Mouse (Mus musculus): ENCODE measurements at regions not wholly inside any gene's neighbourhood (a gene's known extent, or its start where the extent isn't known, plus 50 kb on each side); places are given as distances from the start of the nearest gene placed in this dataset.
"Not testable (repeated sequence)": the region's sequence is repeated elsewhere in the genome, so short reads cannot be mapped to it uniquely, and the experiment has no call there.

- DNase-seq (ENCODE audit: low read depth, low spot score) = no peak
These were observed 362.6 kb downstream of the Rfpl4b start for GRCm38 (mm10) chr10:38458975-38459374.

- no peak for DNase-seq (ENCODE audit: low read depth, low spot score)
These were observed 363.2 kb downstream of the Rfpl4b start for GRCm38 (mm10) chr10:38458424-38458823.

GRCm38 (mm10) chr10:38456786-38457185 lies 364.8 kb downstream of the Rfpl4b start:
- no peak for DNase-seq (ENCODE audit: low read depth, low spot score)

- no peak for DNase-seq (ENCODE audit: low read depth, low spot score)
These were observed 372.3 kb downstream of the Rfpl4b start for GRCm38 (mm10) chr10:38449263-38449662.

- no peak for DNase-seq (ENCODE audit: low read depth, low spot score)
These were observed 373.9 kb downstream of the Rfpl4b start for GRCm38 (mm10) chr10:38447706-38448105.

GRCm38 (mm10) chr10:38447256-38447655 lies 374.3 kb downstream of the Rfpl4b start:
- DNase-seq (ENCODE audit: low read depth, low spot score) = no peak

- no peak for DNase-seq (ENCODE audit: low read depth, low spot score)
These were observed 382.3 kb downstream of the Rfpl4b start for GRCm38 (mm10) chr10:38439286-38439685.

- no peak for DNase-seq (ENCODE audit: low read depth, low spot score)
These were observed 384.7 kb downstream of the Rfpl4b start for GRCm38 (mm10) chr10:38436907-38437306.

- DNase-seq (ENCODE audit: low read depth, low spot score) = no peak
These were observed 400.0 kb downstream of the Rfpl4b start for GRCm38 (mm10) chr10:38421541-38421940.

- no peak for DNase-seq (ENCODE audit: low read depth, low spot score)
These were observed 401.8 kb downstream of the Rfpl4b start for GRCm38 (mm10) chr10:38419771-38420170.

GRCm38 (mm10) chr10:38383161-38383560 lies 438.4 kb downstream of the Rfpl4b start:
- DNase-seq (ENCODE audit: low read depth, low spot score) = no peak

GRCm38 (mm10) chr10:38381873-38382296 lies 439.7 kb downstream of the Rfpl4b start:
- DNase-seq (ENCODE audit: low read depth, low spot score) = no peak

- DNase-seq (ENCODE audit: low read depth, low spot score) = no peak
These were observed 441.2 kb downstream of the Rfpl4b start for GRCm38 (mm10) chr10:38380388-38380787.

- DNase-seq (ENCODE audit: low read depth, low spot score) = no peak
These were observed 454.8 kb downstream of the Rfpl4b start for GRCm38 (mm10) chr10:38366776-38367175.

- DNase-seq (ENCODE audit: low read depth, low spot score) = no peak
These were observed 456.7 kb downstream of the Rfpl4b start for GRCm38 (mm10) chr10:38364876-38365275.

- no peak for DNase-seq (ENCODE audit: low read depth, low spot score)
These were observed 463.9 kb downstream of the Rfpl4b start for GRCm38 (mm10) chr10:38357539-38358232.

GRCm38 (mm10) chr10:38353973-38354372 lies 467.6 kb downstream of the Rfpl4b start:
- no peak for DNase-seq (ENCODE audit: low read depth, low spot score)

- DNase-seq (ENCODE audit: low read depth, low spot score) = no peak
These were observed 468.1 kb downstream of the Rfpl4b start for GRCm38 (mm10) chr10:38353526-38353925.

GRCm38 (mm10) chr10:38347029-38347428 lies 474.6 kb downstream of the Rfpl4b start:
- DNase-seq (ENCODE audit: low read depth, low spot score) = not testable (repeated sequence)

GRCm38 (mm10) chr10:38340406-38341175 lies 481.0 kb downstream of the Rfpl4b start:
- peak; percentile 23 for DNase-seq (ENCODE audit: low read depth, low spot score)

GRCm38 (mm10) chr10:38308716-38309392 lies 512.7 kb downstream of the Rfpl4b start:
- no peak for DNase-seq (ENCODE audit: low read depth, low spot score)

GRCm38 (mm10) chr10:38295724-38296123 lies 525.9 kb downstream of the Rfpl4b start:
- DNase-seq (ENCODE audit: low read depth, low spot score) = no peak

Measured in embryo, embryonic 11.5 days (tissue).